Mouse (Mus musculus) hindbrain, embryonic 11.5 days (tissue): ENCODE results near the gene Denr. TPM values are rescaled to one million over a fixed set of nuclear protein-coding genes. Genes with fewer than 3 reads are reported as not detected.

Source experiments
- ATAC-seq: fragments of 200-750 bp; cut with Nextera tagmentation; 2 replicates; pipeline ENCODE4 v1.8.0; 2017; ENCODE audit warnings: mild to moderate bottlenecking, moderate TSS enrichment, moderate library complexity; ENCODE audit not compliant: low FRiP score
- DNase-seq: peaks from one replicate; pipeline ENCODE4 v3.0.0-alpha.2; 2015; ENCODE audit warnings: low spot score
- H3K27ac ChIP-seq: fragments of 300-500 bp; sonication (generic); 2 replicates; pipeline ENCODE4 v1.5.1; 2014; ENCODE audit warnings: mild to moderate bottlenecking, low read depth, low read length
- H3K27me3 ChIP-seq: fragments of 300-500 bp; sonication (generic); 2 replicates; pipeline ENCODE4 v1.6.1; 2014; ENCODE audit warnings: mild to moderate bottlenecking, low read length, moderate library complexity, mixed read lengths; ENCODE audit not compliant: control insufficient read depth, insufficient read depth
- H3K36me3 ChIP-seq: fragments of 300-500 bp; sonication (generic); 2 replicates; pipeline ENCODE4 v1.6.1; 2014; ENCODE audit warnings: mild to moderate bottlenecking, low read length, moderate library complexity, mixed read lengths; ENCODE audit not compliant: control insufficient read depth, insufficient read depth
- H3K4me1 ChIP-seq: fragments of 300-500 bp; sonication (generic); replicated peaks from 2 replicates; pipeline ENCODE4 v1.6.1; 2014; ENCODE audit warnings: low read length, mixed read lengths; ENCODE audit not compliant: control insufficient read depth, insufficient read depth
- H3K4me2 ChIP-seq: fragments of 300-500 bp; sonication (generic); replicated peaks from 2 replicates; pipeline ENCODE4 v1.6.1; 2014; ENCODE audit warnings: mild to moderate bottlenecking, low read depth, low read length
- H3K4me3 ChIP-seq: fragments of 300-500 bp; sonication (generic); 2 replicates; pipeline ENCODE4 v1.5.1; 2014; ENCODE audit warnings: low read depth, low read length
- H3K9ac ChIP-seq: fragments of 300-500 bp; sonication (generic); 2 replicates; pipeline ENCODE4 v1.6.1; 2014; ENCODE audit warnings: low read depth, low read length
- H3K9me3 ChIP-seq: fragments of 300-500 bp; sonication (generic); 2 replicates; pipeline ENCODE4 v1.6.1; 2016; ENCODE audit warnings: low read length; ENCODE audit not compliant: control insufficient read depth
- WGBS: fragments of 180-500 bp; shearing (Covaris S2); extraction: QIAGEN DNeasy Blood & Tissue Kit; methylation state at CpG from one replicate; pipeline ENCODE4 v1.1.7; 2014; 5-methylcytosine and 5-hydroxymethylcytosine counted together
- polyA plus RNA-seq: library from polyadenylated mRNA; unstranded; fragments of >200 nt; fragmentation: Nextera tagmentation; extraction: Ambion mirVana; gene quantifications from 2 replicates; pipeline ENCODE4 v1.2.1, GENCODE M21; 2014

Denr gene
- polyA plus RNA-seq, 1 experiment from 2014 or later, result 172 TPM

DNA sequence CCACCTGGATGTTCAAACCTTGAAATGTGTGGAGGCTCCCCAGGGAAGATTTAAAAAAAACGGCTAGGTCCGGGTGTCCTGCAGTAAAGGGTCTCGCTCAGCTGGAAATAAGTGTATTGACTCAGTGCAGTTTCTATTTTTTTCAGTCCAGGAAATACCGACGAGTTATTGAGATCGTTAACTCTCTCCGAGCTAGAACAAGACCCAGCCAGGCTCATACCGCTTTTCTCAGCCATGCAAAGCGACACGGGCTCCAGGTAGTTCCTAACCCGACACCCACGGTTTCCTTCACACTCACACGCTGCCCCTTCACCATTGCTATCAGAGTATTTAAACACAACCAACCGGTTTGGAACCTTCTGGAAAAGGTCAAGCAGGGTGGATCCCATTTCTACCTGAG is 28.9 kb upstream of the Denr start:
- DNase-seq (no peak), ATAC-seq (no peak)
- no peak overlapping the region for H3K9ac ChIP-seq
- H3K27ac ChIP-seq, result no peak overlapping the region
- WGBS, result 67% methylated on average over 14 of the region's 14 CpGs
- H3K4me2 ChIP-seq, result no peak overlapping the region
- no peaks in the 10 kb centered on the region for H3K9me3 ChIP-seq
- H3K4me3 ChIP-seq, result no peak overlapping the region
- no peaks in the 10 kb centered on the region for H3K27me3 ChIP-seq
- no peaks in the 10 kb centered on the region for H3K36me3 ChIP-seq
- no peaks in the 10 kb centered on the region for H3K4me1 ChIP-seq

DNA sequence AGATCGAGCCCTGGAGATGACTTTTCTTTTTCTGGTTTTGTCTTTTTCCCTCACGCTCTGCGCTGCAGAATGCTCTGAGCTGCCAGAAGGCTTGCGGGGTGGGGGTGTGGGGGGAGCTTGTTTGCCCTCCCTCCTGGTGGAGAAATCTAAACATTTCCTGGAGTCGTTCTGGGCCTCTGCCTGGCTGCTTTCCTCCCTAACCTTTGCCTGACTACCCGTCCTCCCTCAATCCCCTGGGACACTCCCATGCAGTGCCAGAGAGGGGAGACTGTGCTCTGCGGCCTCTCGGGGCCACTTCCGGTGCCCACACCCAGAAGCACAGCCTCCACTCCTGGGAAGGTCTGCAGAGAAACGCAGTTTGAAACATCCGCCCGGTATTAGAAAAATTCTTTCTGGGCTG is 27.0 kb upstream of the Denr start, which contains the start of gene Hcar1:
Hcar1 (minus strand) TSS at position 93 of the 400 bp plus-strand sequence.
- DNase-seq, result no peak
- H3K27me3 ChIP-seq, result no peaks in the 10 kb centered on the region
- H3K4me3 ChIP-seq, result no peak within 1 kb of the TSS
- H3K9me3 ChIP-seq, result no peaks in the 10 kb centered on the region
- no peak within 1 kb of the TSS for H3K27ac ChIP-seq
- H3K4me1 ChIP-seq, result no peaks in the 10 kb centered on the region
- H3K36me3 ChIP-seq, result no peaks in the 10 kb centered on the region
- no peak within 1 kb of the TSS for H3K9ac ChIP-seq
- ATAC-seq, result no peak
- H3K4me2 ChIP-seq, result no peak within 1 kb of the TSS
- WGBS, result 67% methylated on average over 12 of the region's 12 CpGs

DNA sequence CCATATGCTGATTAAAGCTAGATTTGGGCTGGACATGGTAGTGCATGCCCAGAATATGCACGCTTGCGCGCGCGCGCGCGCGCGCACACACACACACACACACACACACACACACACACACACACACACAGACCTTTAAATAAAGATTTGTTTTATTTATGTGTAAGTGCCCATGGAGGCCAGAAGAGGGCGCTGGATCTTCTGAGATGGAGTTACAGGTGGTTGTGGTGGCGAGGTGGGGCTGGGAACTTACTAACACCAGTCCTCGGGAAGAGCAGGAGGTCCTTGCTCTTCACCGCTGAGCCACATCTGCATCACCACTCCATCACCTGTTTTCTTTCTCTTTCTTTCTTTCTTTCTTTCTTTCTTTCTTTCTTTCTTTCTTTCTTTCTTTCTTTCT is 26.2 kb upstream of the Denr start:
- no peaks in the 10 kb centered on the region for H3K27me3 ChIP-seq
- 86% methylated on average over 13 of the region's 14 CpGs for WGBS
- no peak overlapping the region for H3K4me2 ChIP-seq
- no peaks in the 10 kb centered on the region for H3K9me3 ChIP-seq
- H3K4me3 ChIP-seq, result no peak overlapping the region
- H3K9ac ChIP-seq, result no peak overlapping the region
- no peaks in the 10 kb centered on the region for H3K36me3 ChIP-seq
- DNase-seq (no peak), ATAC-seq (no peak)
- no peak overlapping the region for H3K27ac ChIP-seq
- H3K4me1 ChIP-seq, result no peaks in the 10 kb centered on the region

DNA sequence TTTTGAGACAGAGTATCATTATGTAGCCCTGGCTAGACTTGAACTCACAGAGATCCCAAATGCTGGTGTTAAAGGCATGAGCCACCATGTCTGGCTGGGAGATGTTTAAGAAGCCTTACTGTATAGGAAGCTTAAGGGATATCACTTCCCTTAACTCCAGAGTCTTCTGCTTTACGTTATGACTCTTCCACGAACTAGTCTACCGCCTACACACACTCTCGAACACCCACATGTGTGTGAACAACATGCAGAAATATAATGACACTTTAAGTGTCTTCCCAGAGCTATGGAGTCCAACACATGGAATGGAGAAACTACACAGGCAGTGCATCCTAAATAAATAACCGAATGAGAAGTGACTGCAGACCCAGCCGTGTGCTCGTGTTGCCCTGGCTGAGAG is 23.1 kb upstream of the Denr start:
- Histone ChIP-seq H3K27me3 (no peaks in the 10 kb centered on the region), H3K36me3 (no peaks in the 10 kb centered on the region), H3K4me1 (no peaks in the 10 kb centered on the region), H3K9ac (no peak overlapping the region), H3K27ac (no peak overlapping the region), H3K9me3 (no peaks in the 10 kb centered on the region), H3K4me2 (no peak overlapping the region), H3K4me3 (no peak overlapping the region)
- DNase-seq, result no peak
- WGBS, result 82% methylated on average over 7 of the region's 7 CpGs
- ATAC-seq, result no peak

DNA sequence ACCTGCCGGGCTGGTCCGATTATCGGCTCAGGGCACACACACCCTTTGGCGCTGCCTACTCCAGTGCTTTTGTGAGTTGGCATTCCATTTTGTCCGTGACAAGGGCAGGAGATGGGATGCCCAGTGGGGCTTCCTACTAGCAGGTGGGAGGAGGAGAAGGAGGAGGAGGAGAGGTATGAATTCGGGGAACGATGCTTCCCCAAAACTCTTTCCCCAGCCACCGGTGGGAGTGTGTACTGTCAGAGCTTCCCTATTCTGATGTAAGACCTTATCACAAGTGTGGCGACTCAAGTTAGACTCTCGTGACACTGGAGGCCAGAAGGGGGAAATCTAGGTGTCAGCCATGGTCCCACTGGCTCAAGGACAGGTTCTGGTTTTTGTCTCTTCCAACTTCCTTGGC is 22.6 kb upstream of the Denr start:
- Histone ChIP-seq H3K9me3 (no peaks in the 10 kb centered on the region), H3K4me1 (no peaks in the 10 kb centered on the region)
- 83% methylated on average over 10 of the region's 10 CpGs for WGBS

DNA sequence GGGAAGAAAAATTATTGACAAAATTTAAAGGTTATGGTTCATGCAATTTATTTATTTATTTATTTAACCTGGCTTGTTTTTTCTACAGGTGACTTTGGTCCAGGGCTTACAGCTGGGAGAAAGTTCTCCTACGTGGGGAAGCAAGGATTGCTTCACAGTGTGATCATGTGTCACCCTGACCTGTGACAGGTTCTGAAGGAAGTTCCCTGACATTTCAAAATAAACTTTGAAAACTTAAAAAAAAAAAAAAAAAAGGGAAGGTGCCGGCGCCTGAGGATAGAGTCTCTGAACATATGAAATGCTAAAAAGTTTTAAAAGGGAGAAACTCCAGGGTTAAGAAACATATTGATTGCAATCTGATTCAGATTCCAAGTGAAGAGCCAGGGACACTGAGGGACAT is 20.6 kb upstream of the Denr start:
- Histone ChIP-seq H3K4me1 (no peaks in the 10 kb centered on the region), H3K4me2 (no peak overlapping the region), H3K36me3 (no peaks in the 10 kb centered on the region), H3K27ac (no peak overlapping the region), H3K27me3 (no peaks in the 10 kb centered on the region), H3K9me3 (no peaks in the 10 kb centered on the region), H3K9ac (no peak overlapping the region), H3K4me3 (no peak overlapping the region)
- ATAC-seq (no peak), DNase-seq (no peak)
- WGBS, result 67% methylated on average over 3 of the region's 3 CpGs

More for the DNA sequence above, 22.6 kb upstream of the Denr start:
- ATAC-seq (no peak), DNase-seq (no peak)
- no peak overlapping the region for H3K4me2 ChIP-seq
- H3K27me3 ChIP-seq, result no peaks in the 10 kb centered on the region
- H3K36me3 ChIP-seq, result no peaks in the 10 kb centered on the region
- H3K27ac ChIP-seq, result no peak overlapping the region
- H3K4me3 ChIP-seq, result no peak overlapping the region
- H3K9ac ChIP-seq, result no peak overlapping the region

DNA sequence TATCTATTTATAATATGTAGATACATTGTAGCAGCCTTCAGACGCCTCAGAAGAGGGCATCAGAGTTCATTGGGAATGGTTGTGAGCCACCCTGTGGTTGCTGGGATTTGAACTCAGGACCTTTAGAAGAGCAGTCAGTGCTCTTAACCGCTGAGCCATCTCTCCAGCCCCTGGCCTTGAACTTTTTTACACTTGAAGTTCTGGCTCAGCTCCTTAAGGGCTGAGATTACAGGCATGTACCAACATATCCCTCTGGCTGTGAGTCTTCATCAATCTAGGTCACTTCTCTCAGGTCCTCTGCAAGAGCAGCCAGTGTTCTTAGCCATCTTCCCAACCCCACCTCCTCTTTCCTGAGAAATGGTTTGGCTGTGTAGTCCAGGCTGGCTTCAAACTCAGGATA is 16.7 kb upstream of the Denr start:
- Histone ChIP-seq H3K27me3 (no peaks in the 10 kb centered on the region), H3K4me1 (no peaks in the 10 kb centered on the region), H3K4me2 (no peak overlapping the region), H3K4me3 (no peak overlapping the region), H3K27ac (no peak overlapping the region), H3K9ac (no peak overlapping the region), H3K9me3 (no peaks in the 10 kb centered on the region), H3K36me3 (no peaks in the 10 kb centered on the region)
- ATAC-seq, result no peak
- 71% methylated on average over 2 of the region's 2 CpGs for WGBS
- no peak for DNase-seq

DNA sequence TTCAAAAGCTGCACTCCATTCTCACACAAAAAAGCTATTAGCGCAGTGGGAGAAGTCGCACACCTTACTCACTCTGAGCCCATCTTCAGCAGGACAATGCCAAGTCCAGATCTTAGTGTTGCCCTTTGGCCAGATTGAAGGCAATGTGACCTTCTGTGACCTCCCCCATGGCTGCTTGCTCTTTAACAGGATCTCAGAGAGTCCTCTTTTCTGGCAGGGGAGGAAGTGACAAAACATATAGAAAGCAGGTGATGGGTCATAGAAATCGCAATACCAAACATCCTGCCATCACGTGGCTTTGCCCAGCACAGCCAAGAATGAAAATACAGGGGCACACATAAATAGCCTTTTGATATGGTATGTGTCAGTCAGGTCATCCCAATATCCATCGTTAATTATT is 16.0 kb upstream of the Denr start:
- Histone ChIP-seq H3K9me3 (no peaks in the 10 kb centered on the region), H3K27me3 (no peaks in the 10 kb centered on the region), H3K4me1 (no peaks in the 10 kb centered on the region), H3K27ac (no peak overlapping the region), H3K36me3 (no peaks in the 10 kb centered on the region), H3K4me2 (no peak overlapping the region), H3K9ac (no peak overlapping the region), H3K4me3 (no peak overlapping the region)
- ATAC-seq (no peak), DNase-seq (no peak)
- WGBS, result 76% methylated on average over 5 of the region's 5 CpGs

DNA sequence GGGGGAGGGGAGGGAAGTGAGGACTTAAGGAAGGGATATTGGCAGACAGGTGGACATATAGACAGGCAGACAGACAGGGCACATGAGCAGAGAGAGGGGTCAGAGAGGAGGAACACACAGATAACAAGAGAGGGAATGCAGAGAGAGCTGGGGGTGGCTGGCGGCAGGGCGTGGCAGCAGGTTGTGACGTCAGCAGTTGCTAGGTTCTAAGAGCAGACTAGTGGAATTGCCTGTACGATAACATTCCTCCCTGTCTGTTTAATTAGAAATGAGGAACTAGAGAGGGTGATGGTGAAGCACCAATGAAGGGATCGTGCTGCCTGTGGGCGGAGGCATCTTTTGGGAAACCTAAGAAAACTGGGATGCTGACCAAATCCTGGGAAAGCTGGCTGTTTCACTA is 15.3 kb upstream of the Denr start:
- Histone ChIP-seq H3K4me1 (no peaks in the 10 kb centered on the region), H3K36me3 (no peaks in the 10 kb centered on the region), H3K4me3 (no peak overlapping the region), H3K9ac (no peak overlapping the region), H3K27ac (no peak overlapping the region), H3K9me3 (no peaks in the 10 kb centered on the region), H3K4me2 (no peak overlapping the region), H3K27me3 (no peaks in the 10 kb centered on the region)
- DNase-seq, result peak; percentile 39
- 50% methylated on average over 6 of the region's 6 CpGs for WGBS
- no peak for ATAC-seq
